Mouse (Mus musculus) liver, embryonic 11.5 days (tissue): Measurements from ENCODE around the gene Dusp1. TPM values are rescaled to one million over a fixed set of nuclear protein-coding genes. Genes with fewer than 3 reads are reported as not detected.

Experiments used
- ATAC-seq: fragments of 200-750 bp; cut with Nextera tagmentation; replicated peaks from 2 replicates; pipeline ENCODE4 v1.8.0; 2017; ENCODE audit warnings: moderate number of reproducible peaks, mild to moderate bottlenecking, moderate TSS enrichment, moderate library complexity; ENCODE audit not compliant: low FRiP score
- DNase-seq: peaks from one replicate; pipeline ENCODE4 v3.0.0-alpha.2; 2017; ENCODE audit warnings: low spot score
- H3K27ac ChIP-seq: fragments of 300-500 bp; sonication (generic); 2 replicates; pipeline ENCODE4 v1.5.1; 2014; ENCODE audit warnings: mild to moderate bottlenecking, low read depth, low read length, control low read depth
- H3K27me3 ChIP-seq: fragments of 300-500 bp; sonication (generic); replicated peaks from 2 replicates; pipeline ENCODE4 v1.6.1; 2014; ENCODE audit warnings: low read length, mixed read lengths; ENCODE audit not compliant: control insufficient read depth, insufficient read depth
- H3K36me3 ChIP-seq: fragments of 300-500 bp; sonication (generic); 2 replicates; pipeline ENCODE4 v1.6.1; 2014; ENCODE audit warnings: mild to moderate bottlenecking, low read length, moderate library complexity, mixed read lengths; ENCODE audit not compliant: control insufficient read depth, insufficient read depth
- H3K4me1 ChIP-seq: fragments of 300-500 bp; sonication (generic); replicated peaks from 2 replicates; pipeline ENCODE4 v1.6.1; 2014; ENCODE audit warnings: low read length, mixed read lengths; ENCODE audit not compliant: control insufficient read depth, insufficient read depth
- H3K4me2 ChIP-seq: fragments of 300-500 bp; sonication (generic); 2 replicates; pipeline ENCODE4 v1.6.1; 2014; ENCODE audit warnings: mild to moderate bottlenecking, control low read depth, moderate library complexity
- H3K4me3 ChIP-seq: fragments of 300-500 bp; sonication (generic); 2 replicates; pipeline ENCODE4 v1.5.1; 2014; ENCODE audit warnings: low read depth, low read length, control low read depth
- H3K9ac ChIP-seq: fragments of 300-500 bp; sonication (generic); 2 replicates; pipeline ENCODE4 v1.6.1; 2014; ENCODE audit warnings: low read depth, low read length, control low read depth
- H3K9me3 ChIP-seq: fragments of 300-500 bp; sonication (generic); 2 replicates; pipeline ENCODE4 v1.6.1; 2016; ENCODE audit warnings: low read length, inconsistent platforms, mixed read lengths; ENCODE audit not compliant: control insufficient read depth
- WGBS: fragments of 180-500 bp; shearing (Covaris S2); extraction: QIAGEN DNeasy Blood & Tissue Kit; methylation state at CpG from one replicate; pipeline ENCODE4 v1.1.7; 2014; 5-methylcytosine and 5-hydroxymethylcytosine counted together
- polyA plus RNA-seq: library from polyadenylated mRNA; unstranded; fragments of >200 nt; fragmentation: Nextera tagmentation; extraction: Ambion mirVana; gene quantifications from 2 replicates; pipeline ENCODE4 v1.2.1, GENCODE M21; 2014

Gene Dusp1
- polyA plus RNA-seq, 1 experiment from 2014 or later: 18.6 TPM

DNA sequence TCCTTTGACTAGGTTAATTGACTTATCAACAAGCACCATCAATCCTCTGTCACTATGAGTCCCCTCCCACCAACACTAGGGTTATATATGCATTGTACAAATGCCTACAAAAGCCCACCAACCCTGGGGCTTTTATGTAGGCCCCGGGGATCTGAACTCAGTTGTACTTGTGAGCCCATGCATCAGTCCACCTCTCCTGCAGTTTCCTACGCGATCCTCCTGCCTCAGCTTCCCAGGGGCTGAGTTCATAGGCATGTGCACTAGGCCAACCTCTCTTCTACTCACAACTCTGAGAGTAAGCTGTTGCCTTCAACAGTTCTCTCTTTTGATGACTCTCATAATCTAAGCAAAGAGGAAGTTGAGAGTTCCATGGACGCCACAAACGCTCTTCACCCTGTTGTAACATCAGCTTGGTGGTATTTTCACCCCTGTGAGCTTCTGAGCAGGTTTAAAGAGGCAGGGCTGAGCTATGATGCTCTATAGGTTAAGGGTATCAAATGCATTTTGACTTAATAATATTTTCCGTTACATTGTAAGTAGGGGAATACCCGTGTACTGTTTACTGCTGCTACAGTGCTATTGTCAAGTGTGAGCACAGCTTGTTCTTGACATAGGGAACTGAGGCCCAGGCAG, 30.4 kb downstream of the Dusp1 start:
- Histone ChIP-seq H3K27ac (no peak overlapping the region), H3K4me2 (no peak overlapping the region), H3K9me3 (no peaks in the 10 kb centered on the region), H3K4me1 (peaks cover 28% of the 10 kb centered on the region), H3K27me3 (no peaks in the 10 kb centered on the region), H3K36me3 (no peaks in the 10 kb centered on the region), H3K4me3 (no peak overlapping the region), H3K9ac (no peak overlapping the region)
- WGBS: 82% methylated on average over 7 of the region's 7 CpGs
- no peak for ATAC-seq
- no peak for DNase-seq

DNA sequence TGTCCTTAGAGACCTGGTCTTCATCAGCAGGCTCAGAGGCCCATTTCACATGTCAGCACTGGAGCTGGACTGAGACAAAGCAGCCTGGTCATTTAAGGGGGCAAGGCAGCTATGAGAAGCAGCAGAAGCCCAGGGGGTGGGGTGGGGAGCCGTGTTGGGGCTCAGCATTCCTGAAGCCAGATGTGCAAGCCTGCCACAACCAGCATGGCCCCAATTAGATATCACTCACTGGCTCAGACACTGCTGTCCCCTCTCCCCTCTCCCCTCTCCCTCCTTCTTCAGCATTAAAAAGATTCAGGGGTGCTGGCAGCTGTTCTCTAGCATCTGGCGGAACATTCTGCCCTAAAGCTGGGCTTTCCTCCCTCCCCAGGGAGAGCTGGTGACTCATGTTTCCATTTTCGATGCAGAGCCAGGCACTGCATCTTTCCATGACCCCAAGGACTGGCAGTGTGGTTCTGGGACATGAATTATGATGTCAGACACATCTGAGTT, 31.3 kb downstream of the Dusp1 start:
- no peak overlapping the region for H3K9ac ChIP-seq
- H3K4me1 ChIP-seq: peaks cover 25% of the 10 kb centered on the region

DNA sequence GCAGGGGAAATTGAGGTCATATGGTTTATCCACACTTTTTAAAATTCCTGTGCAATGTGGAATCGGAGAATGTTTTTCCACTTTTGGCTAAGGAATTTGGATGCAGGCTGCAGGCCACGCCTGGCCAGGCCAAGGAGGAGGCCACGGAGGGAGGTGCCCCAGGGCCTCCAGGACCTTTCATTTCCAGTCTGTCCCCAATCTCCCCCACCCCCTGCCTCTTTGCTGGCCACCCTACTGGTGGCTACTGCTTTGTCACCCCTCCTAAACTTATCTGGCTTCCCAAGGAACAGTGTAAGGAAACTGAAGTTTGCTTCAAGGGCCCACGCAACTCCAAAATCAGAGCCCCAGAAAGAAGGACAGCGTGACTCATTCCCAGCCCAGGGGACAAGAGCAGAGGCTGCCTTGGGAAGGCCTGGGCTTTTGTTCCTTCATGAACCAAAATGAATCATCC, 32.1 kb downstream of the Dusp1 start:
- no peak for ATAC-seq
- Histone ChIP-seq H3K4me3 (no peak overlapping the region), H3K27ac (no peak overlapping the region), H3K36me3 (no peaks in the 10 kb centered on the region), H3K27me3 (no peaks in the 10 kb centered on the region), H3K9me3 (no peaks in the 10 kb centered on the region), H3K4me1 (peaks cover 16% of the 10 kb centered on the region), H3K9ac (no peak overlapping the region), H3K4me2 (no peak overlapping the region)
- WGBS: 71% methylated on average over 5 of the region's 5 CpGs
- DNase-seq: no peak

More for the DNA sequence above, 31.3 kb downstream of the Dusp1 start:
- Histone ChIP-seq H3K36me3 (no peaks in the 10 kb centered on the region), H3K27ac (no peak overlapping the region), H3K4me3 (no peak overlapping the region), H3K9me3 (no peaks in the 10 kb centered on the region), H3K4me2 (no peak overlapping the region), H3K27me3 (no peaks in the 10 kb centered on the region)
- WGBS: 49% methylated on average over 3 of the region's 3 CpGs
- ATAC-seq (no peak), DNase-seq (no peak)

DNA sequence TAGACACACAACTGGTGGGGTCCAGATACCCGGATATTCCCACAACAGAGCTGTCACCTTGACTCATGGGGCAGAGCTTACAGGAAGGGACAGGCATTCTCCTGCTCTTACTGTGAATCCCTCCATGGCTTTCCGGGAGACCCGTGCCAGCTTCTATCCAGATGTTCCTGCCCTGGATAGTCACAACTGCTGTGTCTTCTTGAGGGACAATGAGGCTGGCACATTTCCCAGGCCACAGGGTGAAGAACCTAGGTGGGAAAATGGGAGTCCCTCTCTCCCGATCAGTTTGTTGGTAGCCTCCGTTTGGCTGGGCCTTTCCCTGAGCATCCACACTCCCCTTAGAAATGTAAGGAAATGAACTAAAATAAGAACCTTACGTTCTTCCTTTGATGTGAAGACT, 33.2 kb downstream of the Dusp1 start:
- DNase-seq: no peak
- H3K4me2 ChIP-seq: no peak overlapping the region
- no peaks in the 10 kb centered on the region for H3K9me3 ChIP-seq
- no peaks in the 10 kb centered on the region for H3K27me3 ChIP-seq
- WGBS: 87% methylated on average over 6 of the region's 6 CpGs
- H3K9ac ChIP-seq: no peak overlapping the region
- H3K4me3 ChIP-seq: no peak overlapping the region
- no peak for ATAC-seq
- H3K27ac ChIP-seq: no peak overlapping the region
- peaks cover 8% of the 10 kb centered on the region; the same call in 1 of the 2 replicates for H3K4me1 ChIP-seq
- H3K36me3 ChIP-seq: no peaks in the 10 kb centered on the region

DNA sequence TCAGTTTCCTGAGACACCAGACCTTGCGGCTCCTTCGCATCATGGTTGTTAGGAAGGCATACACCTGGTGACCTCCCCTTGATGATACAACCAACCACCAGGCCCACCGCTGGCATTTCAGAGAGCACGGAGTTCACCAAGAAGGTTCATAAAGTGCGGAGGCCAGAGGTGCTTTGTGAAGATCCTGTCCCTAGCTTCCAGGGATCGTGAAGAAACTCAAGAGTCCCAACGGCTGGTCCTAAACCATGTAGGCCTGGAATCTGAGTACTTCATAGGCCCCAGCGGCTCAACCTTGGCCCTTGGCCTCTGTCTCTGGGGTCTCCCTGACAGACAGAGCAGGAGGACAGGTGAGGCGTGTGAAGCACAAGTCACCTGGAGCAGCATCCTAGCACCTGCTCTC, 34.6 kb downstream of the Dusp1 start:
- DNase-seq (no peak), ATAC-seq (no peak)
- Histone ChIP-seq H3K36me3 (no peaks in the 10 kb centered on the region), H3K4me3 (no peak overlapping the region), H3K27ac (no peak overlapping the region), H3K9ac (no peak overlapping the region), H3K27me3 (no peaks in the 10 kb centered on the region), H3K4me1 (no peaks in the 10 kb centered on the region; the same call in 1 of the 2 replicates), H3K4me2 (no peak overlapping the region), H3K9me3 (no peaks in the 10 kb centered on the region)
- WGBS: 87% methylated on average over 9 of the region's 9 CpGs

DNA sequence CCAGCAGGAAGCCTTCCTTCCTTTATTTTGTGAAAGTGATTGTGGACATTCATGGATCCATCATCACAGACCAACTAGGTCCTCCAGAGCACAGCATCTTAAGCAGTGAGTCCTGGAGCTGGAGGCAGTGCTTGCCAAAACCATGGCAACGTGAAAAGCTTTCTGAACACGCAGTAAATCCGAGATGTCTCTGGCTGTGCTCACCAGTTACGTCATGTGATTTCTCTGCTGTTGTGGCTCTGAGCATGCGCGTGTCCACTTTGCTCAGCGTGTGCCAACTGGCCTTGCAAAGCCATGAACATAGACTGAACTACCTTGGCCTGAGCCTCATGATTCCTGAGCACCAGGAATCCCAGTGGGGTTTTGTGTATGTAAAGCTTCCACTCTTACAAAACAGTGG, 36.6 kb downstream of the Dusp1 start:
- H3K27ac ChIP-seq: no peak overlapping the region
- no peak overlapping the region for H3K9ac ChIP-seq
- H3K4me2 ChIP-seq: no peak overlapping the region
- ATAC-seq (no peak), DNase-seq (no peak)
- H3K36me3 ChIP-seq: no peaks in the 10 kb centered on the region
- no peaks in the 10 kb centered on the region; the same call in 1 of the 2 replicates for H3K4me1 ChIP-seq
- H3K4me3 ChIP-seq: no peak overlapping the region
- no peaks in the 10 kb centered on the region for H3K9me3 ChIP-seq
- H3K27me3 ChIP-seq: no peaks in the 10 kb centered on the region
- WGBS: 81% methylated on average over 7 of the region's 7 CpGs

DNA sequence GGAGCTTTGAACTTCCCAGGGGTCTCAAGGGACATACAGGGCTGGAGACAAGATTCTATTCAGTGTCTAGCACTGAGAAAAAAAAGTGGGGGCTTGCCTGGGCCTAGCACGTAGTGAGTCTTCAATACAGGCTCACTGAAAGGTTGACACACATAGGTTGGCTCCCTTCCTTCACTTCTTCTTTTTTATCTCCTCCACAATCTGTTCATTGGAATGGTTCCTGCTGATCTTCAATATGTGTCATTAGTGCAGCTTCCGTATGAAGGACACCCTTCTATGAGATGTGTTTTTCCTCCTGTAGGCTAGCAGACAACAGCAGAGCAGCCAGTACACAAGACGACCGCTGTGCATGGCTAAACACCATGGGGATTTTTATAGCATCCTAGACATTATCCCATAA, 37.1 kb downstream of the Dusp1 start:
- no peaks in the 10 kb centered on the region for H3K9me3 ChIP-seq
- H3K36me3 ChIP-seq: no peaks in the 10 kb centered on the region
- ATAC-seq (no peak), DNase-seq (no peak)
- 75% methylated on average over 4 of the region's 4 CpGs for WGBS
- H3K27me3 ChIP-seq: no peaks in the 10 kb centered on the region
- no peak overlapping the region for H3K27ac ChIP-seq
- H3K9ac ChIP-seq: no peak overlapping the region
- H3K4me1 ChIP-seq: no peaks in the 10 kb centered on the region; the same call in 1 of the 2 replicates
- H3K4me3 ChIP-seq: no peak overlapping the region
- no peak overlapping the region for H3K4me2 ChIP-seq

DNA sequence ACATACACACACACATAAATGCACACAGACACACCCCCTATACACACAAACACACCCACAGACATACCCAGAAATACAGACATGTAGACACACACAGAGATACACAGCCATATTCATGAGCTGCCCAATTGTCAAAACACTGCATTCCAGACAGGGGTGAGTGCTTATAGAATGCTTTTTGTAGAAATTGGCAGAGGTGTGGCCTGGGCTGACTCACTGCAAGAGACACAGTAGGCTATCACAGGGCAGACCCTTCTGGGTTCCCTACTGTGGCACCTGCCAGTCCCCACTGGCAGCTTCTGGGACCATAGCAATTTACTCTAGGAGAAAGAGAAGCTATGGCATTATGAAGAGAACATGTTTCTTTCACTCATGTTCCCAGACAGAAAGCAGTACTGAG, 37.6 kb downstream of the Dusp1 start:
- H3K27me3 ChIP-seq: no peaks in the 10 kb centered on the region
- no peak for ATAC-seq
- no peak overlapping the region for H3K4me2 ChIP-seq
- no peaks in the 10 kb centered on the region for H3K36me3 ChIP-seq
- H3K9me3 ChIP-seq: no peaks in the 10 kb centered on the region
- DNase-seq: no peak
- H3K4me3 ChIP-seq: no peak overlapping the region
- no peak overlapping the region for H3K9ac ChIP-seq
- no peaks in the 10 kb centered on the region; the same call in 1 of the 2 replicates for H3K4me1 ChIP-seq
- H3K27ac ChIP-seq: no peak overlapping the region

DNA sequence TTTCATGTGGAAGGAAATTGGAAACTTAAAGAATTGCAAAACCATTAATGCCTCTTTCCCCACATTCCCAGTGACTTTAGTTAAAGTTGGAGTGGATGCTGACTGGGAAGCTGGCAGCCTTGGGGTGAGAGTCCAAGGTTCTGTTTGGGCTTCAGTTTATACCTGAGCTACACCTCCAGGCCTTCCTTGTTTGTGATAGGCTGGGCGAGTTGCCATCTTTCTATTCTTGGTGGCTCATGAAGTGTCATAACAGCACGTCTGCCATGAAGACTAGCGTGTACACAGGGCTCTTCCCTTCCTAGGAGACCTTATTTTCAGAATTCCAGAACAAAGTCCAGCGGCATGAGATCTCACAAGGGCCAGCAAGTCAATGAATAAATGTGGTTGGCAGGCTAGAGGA, 39.2 kb downstream of the Dusp1 start:
- ATAC-seq (no peak), DNase-seq (no peak)
- Histone ChIP-seq H3K9ac (no peak overlapping the region), H3K36me3 (no peaks in the 10 kb centered on the region), H3K4me1 (no peaks in the 10 kb centered on the region; the same call in 1 of the 2 replicates), H3K9me3 (no peaks in the 10 kb centered on the region), H3K4me3 (no peak overlapping the region), H3K27me3 (no peaks in the 10 kb centered on the region), H3K4me2 (no peak overlapping the region), H3K27ac (no peak overlapping the region)
- 76% methylated on average over 4 of the region's 4 CpGs for WGBS
